Mouse (Mus musculus): Measurements from ENCODE around the gene Hmgb1. TPM values are rescaled to one million over a fixed set of nuclear protein-coding genes. Genes with fewer than 3 reads are reported as not detected.

Hmgb1 gene
- total and polyA plus RNA-seq, 2 experiments from 2014 or later = 128 to 757 TPM

DNA sequence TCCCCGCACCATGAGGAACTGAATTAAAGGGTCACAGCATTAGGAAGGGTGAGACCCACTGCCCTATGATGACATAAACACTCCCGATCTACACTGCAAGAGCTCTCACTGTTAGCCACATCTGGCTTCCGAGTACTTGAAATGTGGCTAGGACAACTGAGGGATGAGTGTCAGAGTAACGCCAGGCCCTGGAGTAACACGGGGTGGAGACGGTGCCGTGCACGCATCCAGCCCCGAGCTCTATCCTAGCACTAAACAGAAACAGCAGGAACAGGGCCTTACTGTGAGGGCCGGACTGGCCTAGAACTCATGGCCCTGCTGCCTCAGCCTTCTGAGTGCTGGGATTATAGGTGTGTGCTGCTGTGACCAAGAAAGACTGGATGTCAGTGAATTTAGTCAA lies 18.3 kb downstream of the Hmgb1 start:
- no peak for DNase-seq (ENCODE audit: low spot score)

GRCm38 (mm10) chr5:149164881-149165280 lies 19.4 kb downstream of the Hmgb1 start:
- Histone ChIP-seq H3K4me2 (ENCODE audit: low read depth, low read length) (no peak overlapping the region), H3K4me1 (ENCODE audit: insufficient read depth, low read length) (no peaks in the 10 kb centered on the region), H3K9me3 (ENCODE audit: low read length) (no peaks in the 10 kb centered on the region), H3K9ac (replicated peaks; ENCODE audit: low read length) (no peak overlapping the region), H3K36me3 (ENCODE audit: insufficient read depth, low read length) (no peaks in the 10 kb centered on the region), H3K27me3 (ENCODE audit: insufficient read depth, low read length) (no peaks in the 10 kb centered on the region), H3K4me3 (ENCODE audit: low read length) (no peak overlapping the region), H3K27ac (no peak overlapping the region)
- 49% methylated on average over 7 of the region's 7 CpGs for WGBS
- ATAC-seq (no peak), DNase-seq (ENCODE audit: low spot score) (no peak)
- no peak for TF ChIP-seq CTCF (IDR thresholded peaks at IDR 0.05; ENCODE audit: low read depth)

More for the DNA sequence above, 18.3 kb downstream of the Hmgb1 start:
- H3K4me3 ChIP-seq (ENCODE audit: low read length) = no peak overlapping the region
- whole genome bisulfite sequencing = 92% methylated on average over 10 of the region's 10 CpGs
- H3K27ac ChIP-seq = no peak overlapping the region
- H3K9ac ChIP-seq (replicated peaks; ENCODE audit: low read length) = no peak overlapping the region
- H3K4me1 ChIP-seq (ENCODE audit: insufficient read depth, low read length) = no peaks in the 10 kb centered on the region
- H3K36me3 ChIP-seq (ENCODE audit: insufficient read depth, low read length) = no peaks in the 10 kb centered on the region
- no peaks in the 10 kb centered on the region for H3K27me3 ChIP-seq (ENCODE audit: insufficient read depth, low read length)
- no peak for TF ChIP-seq CTCF (IDR thresholded peaks at IDR 0.05; ENCODE audit: low read depth)
- no peak for ATAC-seq
- H3K9me3 ChIP-seq (ENCODE audit: low read length) = no peaks in the 10 kb centered on the region
- no peak overlapping the region for H3K4me2 ChIP-seq (ENCODE audit: low read depth, low read length)

DNA sequence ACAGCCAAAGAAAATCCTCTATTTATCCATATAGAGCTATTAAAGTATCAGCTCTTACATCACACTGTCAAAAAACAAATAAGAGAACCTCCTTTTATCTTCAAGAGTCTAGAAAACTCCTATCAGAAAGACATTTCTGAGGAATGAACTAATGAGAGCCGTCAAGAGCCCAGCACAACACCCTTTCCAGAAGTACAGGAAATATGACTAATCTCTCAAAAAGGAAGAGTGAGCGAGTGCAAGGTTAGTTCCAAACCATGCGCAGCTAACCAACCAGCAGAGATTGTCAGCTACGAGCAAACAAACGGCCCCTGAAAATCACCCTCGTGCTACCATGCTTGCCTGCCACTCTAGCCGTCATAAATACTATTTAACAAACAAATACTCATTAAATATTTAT lies 21.4 kb downstream of the Hmgb1 start:
- WGBS = 84% methylated on average over 7 of the region's 7 CpGs
- H3K27ac ChIP-seq = no peak overlapping the region
- ATAC-seq (no peak), DNase-seq (ENCODE audit: low spot score) (no peak)
- H3K9ac ChIP-seq (replicated peaks; ENCODE audit: low read length) = no peak overlapping the region
- H3K36me3 ChIP-seq (ENCODE audit: insufficient read depth, low read length) = no peaks in the 10 kb centered on the region
- no peaks in the 10 kb centered on the region for H3K4me1 ChIP-seq (ENCODE audit: insufficient read depth, low read length)
- H3K9me3 ChIP-seq (ENCODE audit: low read length) = no peaks in the 10 kb centered on the region
- TF ChIP-seq CTCF (IDR thresholded peaks at IDR 0.05; ENCODE audit: low read depth) = no peak
- no peak overlapping the region for H3K4me2 ChIP-seq (ENCODE audit: low read depth, low read length)
- H3K27me3 ChIP-seq (ENCODE audit: insufficient read depth, low read length) = no peaks in the 10 kb centered on the region
- no peak overlapping the region for H3K4me3 ChIP-seq (ENCODE audit: low read length)

DNA sequence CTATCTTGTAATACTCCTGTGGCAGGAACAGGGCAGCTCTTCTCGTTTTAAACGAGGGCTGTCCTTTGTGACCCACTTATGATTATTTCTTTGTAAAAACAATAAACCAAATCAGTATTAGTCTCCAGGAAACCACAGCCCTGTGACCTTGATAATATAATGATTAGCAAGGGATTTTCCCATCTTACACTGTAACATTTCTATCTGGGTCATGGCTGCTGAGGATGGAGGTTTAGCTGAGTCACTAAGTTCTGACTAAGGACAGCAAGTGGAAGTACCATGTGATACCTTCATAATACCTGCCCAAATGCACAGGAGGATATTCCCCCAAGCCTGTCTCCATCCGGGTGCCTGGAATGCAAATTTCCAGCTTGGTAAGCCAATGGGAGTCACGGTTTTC lies 23.8 kb downstream of the Hmgb1 start:
- no peaks in the 10 kb centered on the region for H3K9me3 ChIP-seq (ENCODE audit: low read length)
- H3K9ac ChIP-seq (replicated peaks; ENCODE audit: low read length) = no peak overlapping the region
- H3K4me3 ChIP-seq (ENCODE audit: low read length) = no peak overlapping the region
- no peak for DNase-seq (ENCODE audit: low spot score)
- no peak overlapping the region for H3K4me2 ChIP-seq (ENCODE audit: low read depth, low read length)
- TF ChIP-seq CTCF (IDR thresholded peaks at IDR 0.05; ENCODE audit: low read depth) = no peak
- no peaks in the 10 kb centered on the region for H3K36me3 ChIP-seq (ENCODE audit: insufficient read depth, low read length)
- H3K27ac ChIP-seq = no peak overlapping the region
- no peaks in the 10 kb centered on the region for H3K27me3 ChIP-seq (ENCODE audit: insufficient read depth, low read length)
- no peak for ATAC-seq
- WGBS = 75% methylated on average over 4 of the region's 4 CpGs
- H3K4me1 ChIP-seq (ENCODE audit: insufficient read depth, low read length) = no peaks in the 10 kb centered on the region

- ATAC-seq (no peak), DNase-seq (ENCODE audit: low spot score) (no peak)
- Histone ChIP-seq H3K27ac (no peak overlapping the region), H3K4me1 (ENCODE audit: insufficient read depth, low read length) (no peaks in the 10 kb centered on the region), H3K4me3 (ENCODE audit: low read length) (no peak overlapping the region), H3K9ac (replicated peaks; ENCODE audit: low read length) (no peak overlapping the region), H3K36me3 (ENCODE audit: insufficient read depth, low read length) (no peaks in the 10 kb centered on the region), H3K9me3 (ENCODE audit: low read length) (no peaks in the 10 kb centered on the region), H3K4me2 (ENCODE audit: low read depth, low read length) (no peak overlapping the region), H3K27me3 (ENCODE audit: insufficient read depth, low read length) (no peaks in the 10 kb centered on the region)
- TF ChIP-seq CTCF (IDR thresholded peaks at IDR 0.05; ENCODE audit: low read depth) = no peak
- 94% methylated on average over 6 of the region's 6 CpGs for WGBS
Observed at GRCm38 (mm10) chr5:149159021-149159420, 25.3 kb downstream of the Hmgb1 start.

GRCm38 (mm10) chr5:149156886-149157563 lies 27.3 kb downstream of the Hmgb1 start:
- Histone ChIP-seq H3K4me2 (ENCODE audit: low read depth, low read length) (no peak overlapping the region), H3K9me3 (ENCODE audit: low read length) (no peaks in the 10 kb centered on the region), H3K4me3 (ENCODE audit: low read length) (no peak overlapping the region), H3K4me1 (ENCODE audit: insufficient read depth, low read length) (peaks cover 9% of the 10 kb centered on the region; the same call in 1 of the 2 replicates), H3K27me3 (ENCODE audit: insufficient read depth, low read length) (no peaks in the 10 kb centered on the region), H3K36me3 (ENCODE audit: insufficient read depth, low read length) (no peaks in the 10 kb centered on the region), H3K9ac (replicated peaks; ENCODE audit: low read length) (no peak overlapping the region), H3K27ac (no peak overlapping the region)
- DNase-seq (ENCODE audit: low spot score) = no peak
- no peak for TF ChIP-seq CTCF (IDR thresholded peaks at IDR 0.05; ENCODE audit: low read depth)
- no peak for ATAC-seq
- WGBS = 91% methylated on average over 18 of the region's 18 CpGs

GRCm38 (mm10) chr5:149152774-149153155 lies 31.5 kb downstream of the Hmgb1 start:
- 57% methylated on average over 12 of the region's 12 CpGs for WGBS
- ATAC-seq = no peak

More at GRCm38 (mm10) chr5:149152774-149153155, 31.5 kb downstream of the Hmgb1 start:
- no peaks in the 10 kb centered on the region for H3K9me3 ChIP-seq (ENCODE audit: low read length)
- no peak overlapping the region for H3K4me2 ChIP-seq (ENCODE audit: low read depth, low read length)
- H3K4me1 ChIP-seq (ENCODE audit: insufficient read depth, low read length) = peaks cover 10% of the 10 kb centered on the region; the same call in 1 of the 2 replicates
- peak; percentile 16 for DNase-seq (ENCODE audit: low spot score)
- H3K9ac ChIP-seq (replicated peaks; ENCODE audit: low read length) = no peak overlapping the region
- no peak for TF ChIP-seq CTCF (IDR thresholded peaks at IDR 0.05; ENCODE audit: low read depth)
- H3K27me3 ChIP-seq (ENCODE audit: insufficient read depth, low read length) = no peaks in the 10 kb centered on the region
- H3K4me3 ChIP-seq (ENCODE audit: low read length) = no peak overlapping the region
- no peaks in the 10 kb centered on the region for H3K36me3 ChIP-seq (ENCODE audit: insufficient read depth, low read length)
- peak overlapping the region; percentile 48; the same call in 1 of the 2 replicates for H3K27ac ChIP-seq
